Mouse (Mus musculus) liver, embryonic 14.5 days (tissue): ENCODE data around the gene Mroh3. TPM values are rescaled to one million over a fixed set of nuclear protein-coding genes. Genes with fewer than 3 reads are reported as not detected.
A peak's percentile ranks its signal among the peaks of the same experiment; 100 is the strongest.

Source experiments
- ATAC-seq: fragments of 200-750 bp; cut with Nextera tagmentation; 2 replicates; pipeline ENCODE4 v1.8.0; 2017; ENCODE audit warnings: moderate number of reproducible peaks, mild to moderate bottlenecking, moderate library complexity; ENCODE audit not compliant: insufficient read depth
- DNase-seq, 3 experiments: peaks; one replicate each; pipeline ENCODE4 v3.0.0-alpha.2; 2012 to 2013; ENCODE audit warnings: low read depth in 3 of 3, low spot score in 3 of 3
- H3K27ac ChIP-seq: fragments of 300-500 bp; sonication (generic); 2 replicates; pipeline ENCODE4 v1.5.1; 2014; ENCODE audit warnings: moderate library complexity, mild to moderate bottlenecking, control low read depth, inconsistent platforms
- H3K27me3 ChIP-seq: fragments of 300-500 bp; sonication (generic); 2 replicates; pipeline ENCODE4 v1.6.1; 2014; ENCODE audit warnings: mild to moderate bottlenecking, low read length, moderate library complexity; ENCODE audit not compliant: control insufficient read depth, insufficient read depth
- H3K36me3 ChIP-seq: fragments of 300-500 bp; sonication (generic); replicated peaks from 2 replicates; pipeline ENCODE4 v1.6.1; 2014; ENCODE audit warnings: low read depth; ENCODE audit not compliant: control insufficient read depth, insufficient read depth
- H3K4me1 ChIP-seq, 2 experiments: fragments of 200-500 bp in 1 of 2; fragments of 300-500 bp in 1 of 2; sonication (generic) in 1 of 2; replicated peaks; 2 replicates each; pipeline ENCODE4 v1.6.1; 2012 to 2014; ENCODE audit warnings: antibody characterized with exemption in 1 of 2, inconsistent platforms in 1 of 2, low read length in 1 of 2; ENCODE audit not compliant: control insufficient read depth in 2 of 2, insufficient read depth in 2 of 2
- H3K4me2 ChIP-seq: fragments of 300-500 bp; sonication (generic); 2 replicates; pipeline ENCODE4 v1.6.1; 2014; ENCODE audit warnings: low read depth, mild to moderate bottlenecking, control low read depth, moderate library complexity
- H3K4me3 ChIP-seq, 2 experiments: fragments of 200-500 bp in 1 of 2; fragments of 300-500 bp in 1 of 2; sonication (generic) in 1 of 2; 2 replicates each; pipeline ENCODE4 v1.5.1; 2012 to 2014; ENCODE audit warnings: low read depth in 2 of 2, low read length in 2 of 2, mild to moderate bottlenecking in 2 of 2, control low read depth in 1 of 2, inconsistent platforms in 1 of 2, moderate library complexity in 1 of 2; ENCODE audit not compliant: insufficient read depth in 1 of 2
- H3K9ac ChIP-seq: fragments of 300-500 bp; sonication (generic); replicated peaks from 2 replicates; pipeline ENCODE4 v1.6.1; 2014; ENCODE audit warnings: mild to moderate bottlenecking, control low read depth, moderate library complexity
- H3K9me3 ChIP-seq: fragments of 300-500 bp; sonication (generic); 2 replicates; pipeline ENCODE4 v1.6.1; 2016; ENCODE audit warnings: low read length, mixed read lengths; ENCODE audit not compliant: control insufficient read depth
- CTCF ChIP-seq: IDR thresholded peaks from 2 replicates; pipeline ENCODE4 v1.5.1; 2016; ENCODE audit warnings: antibody characterized with exemption, low read depth, control low read depth
- EP300 ChIP-seq: IDR thresholded peaks from 2 replicates; pipeline ENCODE4 v1.6.1; 2016; ENCODE audit warnings: antibody characterized with exemption, low read depth
- WGBS: fragments of 180-500 bp; shearing (Covaris S2); extraction: QIAGEN DNeasy Blood & Tissue Kit; methylation state at CpG from one replicate; pipeline ENCODE4 v1.1.7; 2014; ENCODE audit not compliant: insufficient replicate concordance; 5-methylcytosine and 5-hydroxymethylcytosine counted together
- polyA plus RNA-seq, 2 experiments: library from polyadenylated mRNA; depleted of rRNA in 1 of 2; stranded (reverse) in 1 of 2; unstranded in 1 of 2; fragments of >200 nt; fragmentation: Nextera tagmentation in 1 of 2; extraction: Ambion mirVana in 1 of 2; gene quantifications; 2 replicates each; pipeline versions ENCODE4 v1.2.1 to v1.2.3; 2012 to 2014

Mroh3 gene
- polyA plus RNA-seq (2012; rRNA removed), result 0.05 TPM in 1 of 2 replicates, not detected in the other
- 0.15 and 0.23 TPM in 2 replicates for polyA plus RNA-seq (2014; fragmentation: Nextera tagmentation; extraction: Ambion mirVana)

DNA sequence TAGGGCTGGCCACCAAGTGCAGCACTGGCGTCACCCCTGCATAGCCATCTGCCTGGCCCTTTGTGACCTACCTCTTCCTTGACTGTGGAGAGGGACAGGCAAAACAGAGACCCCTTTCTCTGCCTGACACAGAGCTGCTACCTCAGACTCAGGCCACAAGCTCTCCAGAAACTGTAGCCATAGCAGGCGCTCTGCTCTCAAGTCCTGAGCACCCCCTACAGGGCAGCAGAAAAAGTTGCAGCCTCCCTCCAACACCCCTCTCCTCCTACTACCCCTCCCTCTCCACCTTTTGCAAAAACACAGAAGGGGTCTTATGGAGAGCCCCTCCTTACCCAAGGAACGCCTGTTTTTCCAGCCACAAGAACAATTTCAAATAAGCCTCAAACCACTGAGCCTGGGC lies at the start of gene Mroh3:
Gene Mroh3 (minus strand): TSS at position 26 of the 400 bp plus-strand sequence.
- ATAC-seq (no peak), DNase-seq (no peak)
- H3K27ac ChIP-seq, result no peak within 1 kb of the TSS
- H3K27me3 ChIP-seq, result no peaks in the 10 kb centered on the region
- H3K4me2 ChIP-seq, result no peak within 1 kb of the TSS
- H3K4me3 ChIP-seq, result no peak within 1 kb of the TSS
- TF ChIP-seq EP300 (no peak), CTCF (peak; percentile 77)
- H3K9me3 ChIP-seq, result no peaks in the 10 kb centered on the region
- H3K36me3 ChIP-seq, result no peaks in the 10 kb centered on the region
- H3K4me1 ChIP-seq, result no peaks in the 10 kb centered on the region
- 20% methylated on average over 3 of the region's 3 CpGs for WGBS
- no peak within 1 kb of the TSS for H3K9ac ChIP-seq

DNA sequence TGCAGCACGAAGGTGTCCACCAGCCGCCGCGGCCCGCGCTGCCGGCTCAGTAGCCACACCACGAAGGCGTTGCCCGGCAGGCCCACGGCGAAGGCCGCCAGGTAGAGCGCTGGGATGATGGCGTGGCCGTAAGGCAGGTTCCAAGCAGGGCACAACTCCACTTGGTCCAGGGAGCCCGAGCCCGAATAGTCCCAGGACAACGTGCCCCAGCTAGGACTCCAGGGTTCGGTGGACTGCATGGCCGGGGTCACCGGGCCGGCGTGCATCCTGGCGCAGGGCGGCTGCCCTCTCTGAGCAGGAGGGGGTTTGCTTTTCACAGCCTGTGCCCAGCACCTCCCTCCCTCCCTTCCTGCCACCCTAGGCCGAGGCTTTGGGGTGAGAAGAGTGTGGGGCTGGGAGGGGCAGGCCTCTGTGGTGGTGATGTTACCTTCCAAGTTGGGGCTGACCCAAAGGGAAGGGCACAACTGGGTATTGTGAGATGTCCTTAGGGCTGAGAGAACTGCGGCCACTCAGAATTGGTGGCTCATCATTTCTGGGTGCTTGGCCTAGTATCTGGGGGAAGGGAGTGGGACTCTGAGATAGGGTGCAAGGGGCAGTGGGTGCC lies 48.1 kb upstream of the Mroh3 start, which contains the start of gene Gpr25:
Gene Gpr25 (minus strand): TSS at position 239 of the 604 bp plus-strand sequence.
- peaks cover 50% of the 10 kb centered on the region for H3K27me3 ChIP-seq
- 11% methylated on average over 27 of the region's 28 CpGs for WGBS
- DNase-seq (no peak), ATAC-seq (no peak)
- no peak within 1 kb of the TSS for H3K27ac ChIP-seq
- H3K4me1 ChIP-seq, result no peaks in the 10 kb centered on the region
- H3K9me3 ChIP-seq, result no peaks in the 10 kb centered on the region
- H3K9ac ChIP-seq, result no peak within 1 kb of the TSS
- peak within 1 kb of the TSS; percentile 63 for H3K4me2 ChIP-seq
- no peaks in the 10 kb centered on the region for H3K36me3 ChIP-seq
- TF ChIP-seq CTCF (no peak), EP300 (no peak)
- peak within 1 kb of the TSS in 1 of 2 experiments; percentile 41; a peak in 3 of 4 replicates for H3K4me3 ChIP-seq

- Histone ChIP-seq H3K4me1 (no peaks in the 10 kb centered on the region; a peak in 1 of 4 replicates), H3K4me2 (peak overlapping the region; percentile 63), H3K9ac (no peak overlapping the region), H3K36me3 (no peaks in the 10 kb centered on the region), H3K4me3 (peak overlapping the region in 1 of 2 experiments; percentile 41; a peak in 3 of 4 replicates), H3K27ac (no peak overlapping the region), H3K27me3 (peaks cover 50% of the 10 kb centered on the region), H3K9me3 (no peaks in the 10 kb centered on the region)
- no peak for DNase-seq
- ATAC-seq, result peak; percentile 43; the same call in 1 of the 2 replicates
- no peak for TF ChIP-seq CTCF
- no peak for TF ChIP-seq EP300
- 1% methylated on average over 88 of the region's 95 CpGs for WGBS
These were observed 47.4 kb upstream of the Mroh3 start for GRCm38 (mm10) chr1:136259893-136260634.

DNA sequence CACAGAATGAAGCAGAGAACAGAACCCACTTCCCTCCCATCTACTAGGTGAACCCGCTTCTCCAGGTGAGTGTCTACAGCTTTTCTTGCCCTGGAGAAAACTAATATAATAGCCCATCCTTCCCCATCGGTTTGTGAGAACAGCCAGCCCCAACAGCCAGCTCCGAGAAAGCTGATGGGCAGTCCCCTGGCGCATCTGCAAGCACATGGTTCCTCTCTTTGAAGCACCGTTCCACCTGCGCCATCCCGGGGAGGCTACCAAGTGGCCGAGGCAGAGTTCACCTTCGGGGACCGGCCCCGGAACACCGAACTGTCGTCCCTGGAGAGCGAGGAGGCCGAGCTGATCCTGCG lies 46.9 kb upstream of the Mroh3 start:
- no peak for TF ChIP-seq CTCF
- TF ChIP-seq EP300, result no peak
- ATAC-seq (no peak), DNase-seq (no peak)
- Histone ChIP-seq H3K27ac (no peak overlapping the region), H3K4me3 (peak overlapping the region in 1 of 2 experiments; percentile 41; a peak in 1 of 4 replicates), H3K9me3 (no peaks in the 10 kb centered on the region), H3K9ac (no peak overlapping the region), H3K4me2 (peak overlapping the region; percentile 63), H3K27me3 (peaks cover 50% of the 10 kb centered on the region), H3K4me1 (no peaks in the 10 kb centered on the region; a peak in 1 of 4 replicates), H3K36me3 (no peaks in the 10 kb centered on the region)
- WGBS, result 4% methylated on average over 16 of the region's 16 CpGs

- H3K36me3 ChIP-seq, result no peaks in the 10 kb centered on the region
- 49% methylated on average over 9 of the region's 9 CpGs for WGBS
- no peak overlapping the region for H3K4me3 ChIP-seq
- H3K27ac ChIP-seq, result no peak overlapping the region
- ATAC-seq (no peak), DNase-seq (no peak)
- no peaks in the 10 kb centered on the region for H3K9me3 ChIP-seq
- no peaks in the 10 kb centered on the region; a peak in 1 of 4 replicates for H3K4me1 ChIP-seq
- peaks cover 50% of the 10 kb centered on the region for H3K27me3 ChIP-seq
- no peak overlapping the region for H3K9ac ChIP-seq
- no peak overlapping the region for H3K4me2 ChIP-seq
- TF ChIP-seq CTCF, result no peak
- no peak for TF ChIP-seq EP300
These were observed 45.9 kb upstream of the Mroh3 start for GRCm38 (mm10) chr1:136258495-136258894.
